Mouse (Mus musculus) hindbrain, embryonic 15.5 days (tissue): ENCODE measurements around the gene 1700029F12Rik. TPM values are rescaled to one million over a fixed set of nuclear protein-coding genes. Genes with fewer than 3 reads are reported as not detected.
A peak's percentile ranks its signal among the peaks of the same experiment; 100 is the strongest.

ENCODE experiments used
- ATAC-seq: fragments of 200-750 bp; cut with Nextera tagmentation; 2 replicates; pipeline ENCODE4 v1.8.0; 2017; ENCODE audit warnings: low read depth, moderate number of reproducible peaks, moderate TSS enrichment; ENCODE audit not compliant: low FRiP score
- H3K27ac ChIP-seq: fragments of 300-500 bp; sonication (generic); replicated peaks from 2 replicates; pipeline ENCODE4 v1.5.1; 2015; ENCODE audit warnings: mild to moderate bottlenecking, inconsistent platforms
- H3K27me3 ChIP-seq: fragments of 300-500 bp; sonication (generic); 2 replicates; pipeline ENCODE4 v1.6.1; 2015; ENCODE audit warnings: control low read depth, inconsistent platforms
- H3K36me3 ChIP-seq: fragments of 300-500 bp; sonication (generic); 2 replicates; pipeline ENCODE4 v1.6.1; 2015; ENCODE audit warnings: control low read depth, inconsistent platforms
- H3K4me1 ChIP-seq: fragments of 300-500 bp; sonication (generic); replicated peaks from 2 replicates; pipeline ENCODE4 v1.6.1; 2015; ENCODE audit warnings: control low read depth, inconsistent platforms
- H3K4me2 ChIP-seq: fragments of 300-500 bp; sonication (generic); 2 replicates; pipeline ENCODE4 v1.6.1; 2015; ENCODE audit warnings: moderate library complexity, mild to moderate bottlenecking, inconsistent platforms
- H3K4me3 ChIP-seq: fragments of 300-500 bp; sonication (generic); 2 replicates; pipeline ENCODE4 v1.5.1; 2015; ENCODE audit warnings: mild to moderate bottlenecking, inconsistent platforms
- H3K9ac ChIP-seq: fragments of 300-500 bp; sonication (generic); 2 replicates; pipeline ENCODE4 v1.6.1; 2015; ENCODE audit warnings: inconsistent platforms
- H3K9me3 ChIP-seq: fragments of 300-500 bp; sonication (generic); 2 replicates; pipeline ENCODE4 v1.6.1; 2016; ENCODE audit warnings: control low read depth, inconsistent platforms
- WGBS: fragments of 180-500 bp; shearing (Covaris S2); methylation state at CpG from one replicate; pipeline ENCODE4 v1.1.7; 2015; 5-methylcytosine and 5-hydroxymethylcytosine counted together
- polyA plus RNA-seq: library from polyadenylated mRNA; unstranded; fragments of >200 nt; fragmentation: Nextera tagmentation; extraction: Ambion mirVana; gene quantifications from 2 replicates; pipeline ENCODE4 v1.2.1, GENCODE M21; 2015

1700029F12Rik gene
- polyA plus RNA-seq, 1 experiment from 2014 or later = not detected

DNA sequence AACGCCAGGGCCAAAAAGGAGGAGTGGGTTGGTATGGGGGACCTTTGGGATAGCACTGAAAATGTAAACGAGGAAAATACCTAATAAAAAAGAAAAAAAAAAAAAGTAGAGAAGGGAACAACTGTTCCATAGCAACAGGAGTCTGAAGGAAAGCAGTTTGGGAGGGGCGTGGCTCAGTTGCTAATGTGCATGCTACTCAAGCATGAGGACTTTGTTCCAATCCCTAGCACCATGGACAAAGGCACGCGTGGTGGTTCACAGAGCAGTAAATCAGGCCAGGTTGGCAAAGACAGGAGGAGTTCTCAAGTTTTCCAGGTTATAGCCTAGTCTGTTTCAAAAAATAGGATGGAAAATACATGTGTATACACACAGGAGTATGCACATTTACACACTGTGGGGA, 14.0 kb downstream of the 1700029F12Rik start:
- no peaks in the 10 kb centered on the region for H3K36me3 ChIP-seq
- no peak overlapping the region for H3K4me3 ChIP-seq
- no peaks in the 10 kb centered on the region for H3K9me3 ChIP-seq
- WGBS = 62% methylated on average over 5 of the region's 5 CpGs
- no peak overlapping the region for H3K9ac ChIP-seq
- no peaks in the 10 kb centered on the region for H3K27me3 ChIP-seq
- H3K4me2 ChIP-seq = no peak overlapping the region
- no peaks in the 10 kb centered on the region for H3K4me1 ChIP-seq
- no peak for ATAC-seq
- H3K27ac ChIP-seq = no peak overlapping the region

DNA sequence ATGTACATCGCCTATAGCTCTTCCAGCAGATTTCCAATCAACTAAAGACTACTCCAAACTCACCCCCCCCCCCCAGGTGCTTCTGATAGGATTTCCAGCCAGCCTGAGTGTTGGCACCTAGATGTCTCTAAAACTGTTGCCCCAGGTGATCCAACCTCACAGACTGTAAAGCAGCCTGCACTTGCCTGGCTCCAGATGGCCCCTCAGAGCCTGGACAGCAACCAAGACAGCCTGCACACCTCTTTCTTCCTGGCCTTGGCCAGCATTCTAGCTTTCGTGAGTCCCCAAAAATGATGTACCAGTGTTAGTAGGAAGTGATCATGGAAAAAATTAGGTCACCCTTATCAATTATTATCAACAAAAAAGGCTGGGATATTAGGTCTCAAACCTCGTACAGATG, 16.5 kb downstream of the 1700029F12Rik start:
- H3K4me1 ChIP-seq = no peaks in the 10 kb centered on the region
- H3K4me2 ChIP-seq = no peak overlapping the region
- no peaks in the 10 kb centered on the region for H3K27me3 ChIP-seq
- no peak for ATAC-seq
- no peaks in the 10 kb centered on the region for H3K36me3 ChIP-seq
- no peaks in the 10 kb centered on the region for H3K9me3 ChIP-seq
- 94% methylated on average over 3 of the region's 3 CpGs for WGBS
- no peak overlapping the region for H3K4me3 ChIP-seq
- no peak overlapping the region for H3K9ac ChIP-seq
- no peak overlapping the region for H3K27ac ChIP-seq

DNA sequence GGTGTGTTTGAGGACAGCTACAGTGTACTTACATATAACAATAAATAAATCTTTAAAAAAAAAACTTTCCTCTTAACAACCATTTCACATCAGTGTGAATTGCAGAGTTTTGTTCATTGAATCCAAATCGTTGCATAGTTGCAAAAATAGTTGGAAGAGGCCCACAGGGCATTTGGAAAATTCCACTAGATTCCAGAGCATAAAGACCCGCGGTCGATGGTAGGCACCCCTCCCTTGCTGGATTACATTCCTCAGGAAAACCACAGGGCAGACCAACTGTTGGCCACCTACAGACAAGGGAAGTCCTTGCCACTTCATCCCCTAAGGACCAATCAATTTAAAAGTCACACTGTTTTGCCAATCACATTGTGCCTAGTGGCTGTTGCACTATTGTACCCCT, 19.8 kb downstream of the 1700029F12Rik start:
- H3K4me2 ChIP-seq = no peak overlapping the region
- no peaks in the 10 kb centered on the region for H3K4me1 ChIP-seq
- H3K36me3 ChIP-seq = no peaks in the 10 kb centered on the region
- no peak overlapping the region for H3K4me3 ChIP-seq
- no peak for ATAC-seq
- no peak overlapping the region for H3K9ac ChIP-seq
- H3K27me3 ChIP-seq = no peaks in the 10 kb centered on the region
- no peaks in the 10 kb centered on the region for H3K9me3 ChIP-seq
- WGBS = 89% methylated on average over 4 of the region's 4 CpGs
- no peak overlapping the region for H3K27ac ChIP-seq

DNA sequence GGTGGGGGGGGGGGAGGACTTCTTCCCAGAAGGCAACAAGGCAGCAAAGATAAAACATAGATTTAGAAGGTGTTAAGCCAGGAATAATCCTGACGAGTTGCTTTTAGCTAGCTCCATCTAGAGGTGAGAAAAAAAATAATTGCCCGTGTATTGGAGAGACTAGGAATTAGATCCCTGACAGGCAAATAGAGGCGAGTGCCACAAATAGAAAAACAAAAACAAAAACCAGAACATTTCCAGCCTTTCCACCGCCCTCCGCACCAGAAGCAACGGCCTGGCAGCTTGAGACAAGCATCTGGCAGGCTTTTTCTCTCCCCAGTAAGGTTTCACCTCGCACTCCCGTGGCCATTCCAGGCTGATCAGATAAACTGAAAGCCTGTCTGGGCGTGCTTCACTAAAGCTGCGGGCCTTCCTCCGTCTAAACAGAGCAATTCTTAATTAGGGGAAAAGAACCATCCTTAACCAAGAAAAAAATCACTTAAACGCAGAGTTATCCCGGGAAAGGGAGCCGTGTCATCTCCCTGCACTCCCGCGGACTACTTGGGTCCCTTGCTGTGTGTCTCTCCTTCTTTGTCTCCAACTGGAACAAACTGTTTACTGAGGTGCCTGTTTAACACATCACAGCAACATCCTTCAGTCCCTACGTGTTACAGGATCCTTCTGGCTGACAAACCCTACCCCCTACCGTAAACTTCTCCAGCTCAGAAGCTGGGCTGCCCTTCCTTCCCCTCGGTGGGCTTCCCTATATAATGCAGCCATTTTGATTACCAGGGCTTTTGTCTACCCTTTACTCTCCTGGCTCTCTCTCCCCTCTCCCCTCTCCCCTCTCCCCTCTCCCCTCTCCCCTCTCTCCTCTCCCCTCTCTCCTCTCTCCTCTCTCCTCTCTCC, 25.7 kb downstream of the 1700029F12Rik start:
- Histone ChIP-seq H3K27ac (peak overlapping the region; percentile 72), H3K27me3 (no peaks in the 10 kb centered on the region), H3K36me3 (no peaks in the 10 kb centered on the region), H3K9me3 (no peaks in the 10 kb centered on the region), H3K4me3 (peak overlapping the region; percentile 40), H3K4me1 (peaks cover 6% of the 10 kb centered on the region), H3K4me2 (peak overlapping the region; percentile 87), H3K9ac (peak overlapping the region; percentile 46)
- WGBS = 1% methylated on average over 19 of the region's 19 CpGs
- peak; percentile 89 for ATAC-seq

DNA sequence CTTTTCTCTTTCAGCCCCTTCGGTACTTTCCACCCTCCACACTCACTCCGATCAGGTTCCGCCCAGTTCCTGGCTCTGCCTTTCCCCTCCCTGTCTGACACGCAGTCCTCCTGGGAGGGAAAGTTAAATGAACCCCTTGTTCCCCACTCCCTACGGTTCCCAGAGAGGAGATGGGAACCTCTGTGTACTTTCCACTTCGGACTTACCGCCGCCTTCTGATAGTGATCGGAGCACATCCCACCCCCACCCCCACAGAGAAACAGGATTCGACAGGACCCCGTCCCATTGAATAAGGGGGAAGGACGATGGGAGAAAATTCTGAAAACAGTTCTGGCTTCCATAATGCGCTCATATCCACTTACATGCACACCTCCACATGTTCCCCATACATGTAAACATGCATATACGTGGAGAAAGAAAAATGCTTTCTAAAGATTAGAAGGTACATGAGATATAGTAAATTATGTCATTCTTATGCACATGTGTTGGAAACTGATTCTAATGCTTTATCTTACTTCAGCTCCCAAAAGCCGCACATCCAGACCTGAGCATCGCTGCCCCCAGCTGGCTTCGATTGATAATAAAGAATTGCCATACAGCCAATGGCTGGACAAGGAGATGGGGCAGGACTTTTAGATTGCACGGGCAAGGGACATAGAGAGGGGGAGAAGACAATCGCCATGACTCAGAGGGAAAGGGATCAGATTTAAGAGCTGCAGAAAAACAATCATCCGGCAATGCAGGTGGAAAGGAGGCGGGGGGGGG, 26.5 kb downstream of the 1700029F12Rik start:
- peak overlapping the region; percentile 87 for H3K4me2 ChIP-seq
- H3K4me1 ChIP-seq = peaks cover 6% of the 10 kb centered on the region
- no peaks in the 10 kb centered on the region for H3K9me3 ChIP-seq
- peak overlapping the region; percentile 62; the same call in 1 of the 2 replicates for H3K27ac ChIP-seq
- H3K36me3 ChIP-seq = no peaks in the 10 kb centered on the region
- 2% methylated on average over 18 of the region's 21 CpGs for WGBS
- H3K4me3 ChIP-seq = peak overlapping the region; percentile 40
- no peaks in the 10 kb centered on the region for H3K27me3 ChIP-seq
- ATAC-seq = peak; percentile 86
- peak overlapping the region; percentile 35 for H3K9ac ChIP-seq

DNA sequence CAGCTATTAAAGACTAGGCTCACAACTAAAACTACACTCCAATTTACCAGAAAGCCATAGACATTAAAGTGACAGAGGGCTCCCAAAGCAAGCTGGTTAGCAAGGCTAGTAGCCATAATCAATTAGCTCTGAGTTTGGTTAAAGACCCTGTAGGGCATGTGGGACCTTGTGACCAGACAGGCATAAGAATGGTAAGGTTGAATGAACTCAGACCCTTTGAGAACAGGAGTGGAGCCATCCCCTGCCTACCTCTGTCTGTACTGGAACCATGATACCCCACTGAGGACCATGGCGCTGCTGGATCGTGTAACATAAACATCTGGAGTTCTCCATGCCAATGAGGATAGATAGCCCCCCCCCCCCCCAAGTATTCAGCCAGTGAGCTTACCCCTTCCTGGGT, 27.4 kb downstream of the 1700029F12Rik start:
- H3K9me3 ChIP-seq = no peaks in the 10 kb centered on the region
- H3K4me2 ChIP-seq = peak overlapping the region; percentile 87
- no peak for ATAC-seq
- peaks cover 6% of the 10 kb centered on the region for H3K4me1 ChIP-seq
- 27% methylated on average over 2 of the region's 2 CpGs for WGBS
- H3K9ac ChIP-seq = no peak overlapping the region
- no peaks in the 10 kb centered on the region for H3K27me3 ChIP-seq
- no peak overlapping the region for H3K27ac ChIP-seq
- no peaks in the 10 kb centered on the region for H3K36me3 ChIP-seq
- H3K4me3 ChIP-seq = peak overlapping the region; percentile 40

DNA sequence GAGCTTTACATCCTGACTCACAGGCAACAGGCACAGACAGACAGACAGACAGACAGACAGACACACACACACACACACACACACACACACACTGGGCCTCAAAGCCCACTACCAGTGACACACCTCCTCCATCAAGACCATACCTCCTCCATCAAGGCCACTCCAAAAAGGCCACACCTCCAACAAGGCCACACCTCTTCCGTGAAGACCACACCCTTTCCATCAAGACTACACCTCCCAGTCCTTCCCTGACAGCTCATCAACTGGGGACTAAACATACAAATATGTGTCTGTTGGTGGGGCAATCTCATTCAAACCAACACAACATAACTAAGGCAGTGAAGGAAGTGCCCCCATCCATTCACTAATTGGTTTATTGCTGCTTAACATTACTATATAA, 37.1 kb downstream of the 1700029F12Rik start:
- Histone ChIP-seq H3K9me3 (no peaks in the 10 kb centered on the region), H3K4me3 (no peak overlapping the region), H3K4me1 (no peaks in the 10 kb centered on the region), H3K27ac (no peak overlapping the region), H3K27me3 (no peaks in the 10 kb centered on the region), H3K36me3 (no peaks in the 10 kb centered on the region), H3K9ac (no peak overlapping the region), H3K4me2 (no peak overlapping the region)
- 71% methylated on average over 1 of the region's 1 CpGs for WGBS
- ATAC-seq = no peak

DNA sequence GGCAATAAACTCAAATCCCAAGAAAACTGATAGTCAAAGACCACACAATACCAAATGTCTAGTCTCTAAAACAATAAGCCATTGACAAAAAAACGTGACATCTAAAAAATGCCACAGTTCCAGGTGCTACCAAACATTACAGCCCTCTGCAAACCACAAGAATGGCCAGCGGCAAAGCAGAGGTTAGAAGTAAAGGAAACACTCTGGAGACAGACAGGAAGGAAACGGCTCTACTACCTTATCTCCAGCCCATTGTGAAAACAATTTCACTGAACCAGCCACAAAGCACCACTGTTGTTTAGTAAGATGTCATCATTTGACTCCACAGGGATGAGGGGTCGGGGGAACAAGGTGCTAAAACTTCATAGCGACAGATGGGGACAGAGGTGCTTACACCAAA, 38.9 kb downstream of the 1700029F12Rik start:
- Histone ChIP-seq H3K9ac (no peak overlapping the region), H3K4me3 (no peak overlapping the region), H3K27me3 (no peaks in the 10 kb centered on the region), H3K9me3 (no peaks in the 10 kb centered on the region), H3K4me1 (no peaks in the 10 kb centered on the region), H3K27ac (no peak overlapping the region), H3K4me2 (no peak overlapping the region), H3K36me3 (no peaks in the 10 kb centered on the region)
- 82% methylated on average over 5 of the region's 5 CpGs for WGBS
- ATAC-seq = no peak

DNA sequence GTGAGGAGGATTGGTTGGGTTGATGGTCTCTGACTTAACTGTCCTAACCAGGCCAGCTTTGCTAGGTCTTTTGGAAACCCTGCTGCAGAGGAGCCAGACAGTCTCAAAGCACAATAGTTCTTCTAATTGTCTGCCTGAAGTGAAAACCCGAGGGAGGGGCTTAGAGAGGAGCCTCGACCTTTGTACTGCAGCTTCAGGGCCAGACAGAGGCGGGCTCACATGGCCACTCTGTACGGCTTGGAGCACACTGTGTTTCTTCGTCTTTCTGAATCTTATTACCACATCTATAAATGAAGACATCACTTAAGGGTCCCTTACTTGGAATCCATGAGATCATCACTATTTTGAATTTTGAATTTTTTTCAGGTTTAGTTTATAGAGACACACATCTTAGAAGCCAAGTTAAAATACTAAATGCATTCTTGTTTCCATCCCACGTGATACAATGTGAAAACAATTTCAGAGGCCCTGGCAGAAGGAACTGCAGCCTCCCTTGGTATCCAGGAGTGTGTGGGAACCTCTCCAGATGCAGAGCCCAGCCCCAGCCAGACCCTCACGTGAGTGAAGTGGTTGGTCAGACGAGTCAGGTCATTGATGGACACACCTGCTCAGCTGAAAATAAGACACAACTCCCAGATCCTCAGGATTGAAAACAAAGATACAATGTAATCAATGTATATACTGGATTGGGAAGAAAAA, 40.7 kb downstream of the 1700029F12Rik start:
- ATAC-seq = no peak
- H3K4me3 ChIP-seq = no peak overlapping the region
- H3K4me2 ChIP-seq = no peak overlapping the region
- H3K9ac ChIP-seq = no peak overlapping the region
- H3K36me3 ChIP-seq = no peaks in the 10 kb centered on the region
- no peaks in the 10 kb centered on the region for H3K4me1 ChIP-seq
- H3K27ac ChIP-seq = no peak overlapping the region
- no peaks in the 10 kb centered on the region for H3K9me3 ChIP-seq
- H3K27me3 ChIP-seq = no peaks in the 10 kb centered on the region
- 24% methylated on average over 8 of the region's 8 CpGs for WGBS

DNA sequence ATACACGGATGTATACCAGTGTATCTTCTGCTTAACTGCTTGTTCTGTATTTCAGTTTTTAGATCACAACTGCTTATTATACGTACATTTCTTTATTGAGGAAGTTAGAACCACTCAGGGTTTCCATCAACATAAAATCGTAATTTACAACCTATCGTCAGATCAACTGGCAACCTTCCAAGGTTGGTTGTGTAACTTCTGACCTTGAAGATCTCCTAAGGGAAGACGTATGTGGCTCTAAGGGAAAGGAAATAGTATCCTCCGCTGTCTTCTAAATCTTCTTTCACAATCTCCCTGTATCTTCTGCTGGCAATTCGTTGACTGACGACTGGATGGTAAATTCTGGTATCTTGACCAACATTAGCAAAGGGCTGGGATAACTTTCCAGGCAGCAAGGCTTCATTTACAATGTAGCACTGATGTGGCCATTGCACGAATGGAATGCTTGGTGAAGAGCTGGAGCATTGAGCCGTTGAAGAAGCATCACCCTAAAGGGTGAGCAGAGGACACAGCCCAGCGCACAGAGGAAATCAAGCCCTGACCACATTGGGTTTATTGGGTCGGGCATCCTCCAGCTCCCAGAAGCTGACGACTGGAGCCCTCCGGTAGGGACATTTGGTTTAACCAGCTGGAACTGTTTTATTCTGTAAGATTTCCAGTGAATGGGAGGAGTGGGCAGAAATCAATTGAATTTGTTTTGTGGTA, 43.4 kb downstream of the 1700029F12Rik start:
- Histone ChIP-seq H3K27me3 (no peaks in the 10 kb centered on the region), H3K4me1 (no peaks in the 10 kb centered on the region), H3K9me3 (no peaks in the 10 kb centered on the region), H3K4me3 (no peak overlapping the region), H3K4me2 (no peak overlapping the region), H3K27ac (no peak overlapping the region), H3K9ac (no peak overlapping the region), H3K36me3 (no peaks in the 10 kb centered on the region)
- no peak for ATAC-seq
- 81% methylated on average over 14 of the region's 14 CpGs for WGBS

DNA sequence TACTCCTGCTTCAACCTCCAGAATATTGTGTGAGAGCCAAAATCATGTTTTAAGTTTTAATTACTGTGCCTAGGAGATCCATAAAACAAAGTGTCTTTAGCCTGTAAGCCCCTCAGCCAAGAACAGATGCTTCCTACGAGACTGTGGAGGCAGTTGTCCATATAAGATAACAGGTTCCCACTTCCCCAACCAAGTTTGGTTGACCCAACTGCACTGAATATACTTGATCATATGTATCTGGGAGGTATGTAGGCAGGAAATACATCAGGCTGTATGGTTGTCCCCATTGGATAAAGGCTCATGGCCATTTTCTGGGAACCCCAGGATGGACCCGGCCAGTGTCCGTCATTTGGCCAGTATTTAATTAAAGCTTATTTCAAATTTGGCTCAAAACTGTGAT, 44.1 kb downstream of the 1700029F12Rik start:
- ATAC-seq = no peak
- Histone ChIP-seq H3K4me1 (no peaks in the 10 kb centered on the region), H3K4me3 (no peak overlapping the region), H3K36me3 (no peaks in the 10 kb centered on the region), H3K9me3 (no peaks in the 10 kb centered on the region), H3K27me3 (no peaks in the 10 kb centered on the region), H3K9ac (no peak overlapping the region), H3K4me2 (no peak overlapping the region), H3K27ac (no peak overlapping the region)
- 94% methylated on average over 3 of the region's 3 CpGs for WGBS
